Mouse (Mus musculus) cerebellum, adult (tissue): ENCODE measurements around the gene Irs4.

ENCODE experiments used
- ATAC-seq: cut with Nextera tagmentation; 2 replicates; pipeline ENCODE4 v1.9.2; 2017; ENCODE audit warnings: mild to moderate bottlenecking, moderate library complexity, mixed read lengths; ENCODE audit not compliant: insufficient number of reproducible peaks, low FRiP score, low TSS enrichment

The Irs4 gene

DNA sequence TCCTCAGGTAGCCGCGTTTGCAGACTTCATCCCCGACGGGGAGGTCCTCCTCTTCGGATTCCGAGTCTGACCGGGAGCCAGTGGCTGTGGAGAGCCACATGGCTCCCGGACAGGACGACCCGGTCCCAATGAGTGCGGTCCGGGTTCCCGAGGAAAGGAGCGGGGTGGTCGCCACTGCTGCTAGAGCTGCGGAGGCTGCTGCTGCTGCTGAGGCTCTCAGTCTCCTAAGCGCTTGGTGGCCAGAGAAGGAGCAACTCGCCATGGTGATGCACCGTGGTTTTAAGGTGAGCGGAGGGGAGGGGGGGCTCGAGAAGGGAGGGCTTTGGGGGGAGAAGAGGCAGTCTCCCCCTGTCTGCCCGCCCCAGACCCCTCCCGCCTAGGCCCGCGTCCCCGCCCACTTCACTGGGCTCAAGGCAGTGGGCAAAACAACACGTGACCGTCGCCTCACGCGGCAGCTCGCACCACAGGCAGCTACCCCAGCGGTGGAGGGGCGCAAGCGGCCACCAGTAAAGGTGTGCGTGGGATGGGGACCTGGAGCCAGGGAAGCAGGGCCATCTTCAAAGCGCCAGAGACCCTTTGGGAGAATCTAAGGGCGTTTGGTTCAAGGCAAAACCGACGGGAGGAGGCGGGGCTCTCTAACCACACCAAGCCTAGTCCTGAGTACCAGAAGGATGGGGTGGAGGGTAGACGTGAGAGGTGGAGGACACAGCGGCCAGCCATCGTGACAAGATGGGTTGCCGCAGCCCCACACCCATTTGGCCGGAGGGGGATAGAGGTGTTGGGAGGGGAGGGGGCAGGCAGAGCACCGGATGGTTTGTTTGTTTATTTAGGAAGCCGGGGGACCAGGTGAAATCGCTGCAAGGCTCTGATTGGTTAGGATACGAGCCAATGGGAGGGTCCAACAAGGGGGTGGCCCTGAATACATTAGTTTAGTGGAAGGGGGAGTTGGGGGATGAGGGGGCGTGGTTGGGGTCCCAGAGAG is at the start of gene Irs4:
Irs4 (minus strand) TSS at position 327 of the 982 bp plus-strand sequence.
- no peak for ATAC-seq

DNA sequence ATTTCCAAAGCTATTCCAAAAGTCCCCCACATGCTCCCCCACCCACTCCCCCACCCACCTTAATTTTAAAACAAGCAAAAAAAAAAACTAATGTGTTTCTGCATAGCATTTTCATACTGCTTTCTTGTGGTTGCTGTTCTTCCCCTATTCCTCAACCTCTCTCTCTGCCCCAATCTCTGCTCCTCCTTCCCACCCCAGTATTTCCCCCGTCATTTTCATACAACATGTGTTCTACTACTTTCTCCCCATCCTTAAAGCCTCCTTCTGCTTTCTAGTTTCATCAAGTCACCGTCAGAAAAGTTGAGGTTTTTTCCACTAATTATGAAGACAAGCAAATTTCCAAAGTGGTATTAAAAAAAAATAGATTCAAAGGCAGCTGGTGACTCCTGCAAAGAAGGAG is 25.3 kb upstream of the Irs4 start:
- no peak for ATAC-seq

DNA sequence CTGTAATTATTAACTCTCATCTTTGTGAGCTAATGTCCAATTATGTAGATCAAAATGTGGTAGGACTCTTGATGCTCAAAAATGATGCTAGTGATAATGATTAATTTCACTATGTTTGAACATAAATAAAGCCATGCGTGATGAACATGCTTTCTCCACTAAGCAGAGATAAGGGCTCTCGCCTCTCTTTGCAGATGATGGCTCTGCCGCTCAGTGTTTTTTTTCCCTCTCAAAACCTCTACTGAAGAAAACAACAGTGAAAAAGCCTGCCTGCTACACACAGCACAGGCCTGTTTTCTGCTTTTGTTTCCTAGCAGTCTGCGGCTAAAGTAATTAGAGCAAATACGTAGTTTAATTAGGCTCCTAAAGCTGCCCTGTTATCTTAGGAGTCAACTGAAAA is 4.5 kb upstream of the Irs4 start:
- no peak for ATAC-seq

DNA sequence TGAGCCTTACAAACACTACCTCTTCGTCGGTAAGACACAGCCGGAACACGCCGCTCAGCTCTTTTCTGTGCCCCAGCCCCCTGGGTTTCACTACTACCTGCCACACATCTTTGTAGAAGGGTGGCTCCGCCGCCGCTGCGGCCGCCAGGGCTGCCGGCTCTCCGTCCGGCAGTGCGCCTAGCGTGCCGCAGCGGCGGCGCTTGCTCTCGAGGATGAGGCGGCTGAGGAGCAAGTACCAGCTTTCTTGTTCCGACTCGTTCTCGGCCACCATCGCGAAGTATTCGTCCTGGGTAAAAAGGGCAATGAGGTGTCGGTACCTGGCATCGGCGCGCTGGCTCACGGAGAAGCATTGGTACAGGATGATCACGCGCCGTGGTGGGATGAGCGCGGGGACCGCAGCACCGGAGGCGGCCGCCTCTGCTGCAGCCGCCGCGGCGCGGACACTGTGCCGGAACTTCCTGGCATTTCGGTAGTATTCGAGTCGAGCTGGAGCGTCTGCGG is 622 bp downstream of the Irs4 start:
- no peak for ATAC-seq

DNA sequence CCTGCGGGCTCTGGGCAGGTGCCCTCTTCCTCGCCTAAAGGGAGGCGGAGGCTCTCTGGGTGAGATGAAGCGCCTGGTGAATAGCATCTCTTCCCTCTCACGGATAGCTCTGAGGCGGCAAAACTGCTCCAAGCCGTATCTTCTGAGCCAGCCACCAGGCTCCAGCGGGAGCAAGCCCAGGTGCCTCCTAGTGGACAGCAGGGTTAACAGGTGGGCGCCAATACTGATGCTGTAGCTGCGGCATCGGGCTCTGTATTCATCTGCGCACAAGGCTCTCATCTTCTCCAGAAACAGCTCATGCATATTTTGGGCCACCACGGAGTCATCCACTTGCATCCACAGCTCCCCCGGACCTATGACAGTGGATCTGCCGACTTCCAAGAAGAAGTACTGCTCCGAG is 1.1 kb downstream of the Irs4 start:
- ATAC-seq, result no peak

DNA sequence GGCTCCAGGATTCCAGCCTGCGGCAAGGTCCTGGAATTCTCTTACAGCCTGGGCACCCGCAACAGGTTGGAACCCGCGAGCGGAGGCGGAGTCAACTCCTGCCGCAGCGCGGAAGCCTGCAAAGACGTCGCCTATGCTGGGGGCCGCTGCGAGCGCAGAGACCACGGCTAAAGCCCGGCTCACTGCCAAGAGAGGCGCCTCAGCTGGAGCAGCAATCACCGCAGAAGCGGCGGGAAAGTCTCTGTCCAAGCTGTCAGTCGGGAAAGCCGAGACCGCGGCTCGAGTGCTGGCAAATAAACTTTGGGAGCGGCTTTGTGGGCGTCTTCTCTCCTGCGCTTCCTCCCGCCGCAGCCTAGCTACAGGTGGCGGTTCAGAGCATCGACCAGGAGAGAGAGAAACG is 3.3 kb downstream of the Irs4 start:
- no peak for ATAC-seq
